Mouse (Mus musculus) lung, postnatal 0 days (tissue): ENCODE data around the gene Bcl9.

ENCODE experiments used
- CTCF ChIP-seq: IDR thresholded peaks from 2 replicates; pipeline ENCODE4 v1.5.1; 2016; ENCODE audit warnings: antibody characterized with exemption, mild to moderate bottlenecking
- EP300 ChIP-seq: IDR thresholded peaks from 2 replicates; pipeline ENCODE4 v1.6.1; 2016; ENCODE audit warnings: antibody characterized with exemption, mild to moderate bottlenecking, control low read depth

DNA sequence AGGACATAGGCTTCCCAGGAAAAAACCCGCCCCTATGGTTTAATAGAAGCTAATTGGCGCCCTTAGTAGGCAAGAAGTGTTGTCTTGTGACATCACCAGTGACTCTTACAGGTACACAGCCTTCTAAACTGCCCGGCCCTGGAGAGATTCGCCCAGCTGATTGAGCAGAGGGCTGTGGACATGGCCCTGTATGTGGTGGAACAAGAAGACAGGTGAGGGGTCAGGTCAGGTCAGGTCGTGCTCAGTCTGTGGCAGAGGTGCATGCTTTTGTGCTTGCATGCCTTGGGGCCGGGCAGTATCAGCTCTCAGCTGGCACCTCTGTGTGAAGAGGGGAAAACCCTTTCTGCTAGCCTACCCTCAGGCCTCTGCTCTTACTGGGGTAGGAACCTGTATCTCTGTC, 126.2 kb downstream of the Bcl9 start:
- TF ChIP-seq CTCF (no peak), EP300 (no peak)
